Mouse (Mus musculus): ENCODE measurements around the gene Traf7. TPM values are rescaled to one million over a fixed set of nuclear protein-coding genes. Genes with fewer than 3 reads are reported as not detected.

The Traf7 gene
- polyA plus RNA-seq, 1 experiment from 2014 or later = 42.6 TPM

DNA sequence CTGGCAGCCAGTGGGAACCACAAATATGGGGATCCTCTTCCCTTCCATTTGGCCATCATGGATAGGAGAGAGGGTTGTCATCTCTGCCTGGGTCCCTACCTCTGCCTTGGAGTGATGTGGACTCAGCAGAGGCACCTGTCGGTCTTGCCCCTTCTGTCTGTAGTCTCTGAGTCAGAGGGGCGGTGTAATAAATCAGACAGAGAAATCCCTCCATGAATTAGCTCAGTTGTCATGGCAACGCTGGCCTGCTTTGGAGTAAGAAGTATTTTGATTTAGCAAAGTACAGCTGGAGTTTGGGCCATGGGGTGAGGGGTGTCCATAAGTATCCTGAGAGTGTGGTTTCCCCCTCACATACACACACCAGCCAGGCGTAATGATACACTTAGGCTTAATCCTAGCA is 37.3 kb downstream of the Traf7 start:
- TF ChIP-seq EP300 (optimal IDR thresholded peaks at IDR 0.05) = no peak
- no peak for TF ChIP-seq CTCF (IDR thresholded peaks at IDR 0.05; ENCODE audit: low read depth)
- ATAC-seq (ENCODE audit: low FRiP score, low TSS enrichment) = no peak
- H3K4me2 ChIP-seq (replicated peaks; ENCODE audit: low read depth) = no peak overlapping the region
- no peak overlapping the region for H3K9ac ChIP-seq (ENCODE audit: low read length)
- no peaks in the 10 kb centered on the region for H3K9me3 ChIP-seq (ENCODE audit: control insufficient read depth, low read length)
- 78% methylated on average over 4 of the region's 4 CpGs for WGBS
- H3K27ac ChIP-seq (replicated peaks) = no peak overlapping the region
- DNase-seq (ENCODE audit: low spot score) = no peak
- H3K36me3 ChIP-seq (ENCODE audit: control insufficient read depth, insufficient read depth, low read length) = no peaks in the 10 kb centered on the region
- no peak overlapping the region for H3K4me3 ChIP-seq (ENCODE audit: low read depth, low read length)
- H3K4me1 ChIP-seq (replicated peaks; ENCODE audit: control insufficient read depth, insufficient read depth) = no peaks in the 10 kb centered on the region; the same call in 1 of the 2 replicates
- H3K27me3 ChIP-seq (ENCODE audit: control insufficient read depth, insufficient read depth, low read length) = no peaks in the 10 kb centered on the region

GRCm38 (mm10) chr17:24489265-24490030 is 38.3 kb downstream of the Traf7 start:
- Histone ChIP-seq H3K36me3 (ENCODE audit: control insufficient read depth, insufficient read depth, low read length) (no peaks in the 10 kb centered on the region), H3K9me3 (ENCODE audit: control insufficient read depth, low read length) (no peaks in the 10 kb centered on the region), H3K4me1 (replicated peaks; ENCODE audit: control insufficient read depth, insufficient read depth) (no peaks in the 10 kb centered on the region; the same call in 1 of the 2 replicates), H3K27ac (replicated peaks) (no peak overlapping the region), H3K4me2 (replicated peaks; ENCODE audit: low read depth) (peak overlapping the region; percentile 93), H3K27me3 (ENCODE audit: control insufficient read depth, insufficient read depth, low read length) (no peaks in the 10 kb centered on the region), H3K9ac (ENCODE audit: low read length) (peak overlapping the region; percentile 67), H3K4me3 (ENCODE audit: low read depth, low read length) (peak overlapping the region; percentile 59)
- TF ChIP-seq CTCF (IDR thresholded peaks at IDR 0.05; ENCODE audit: low read depth) (no peak), EP300 (optimal IDR thresholded peaks at IDR 0.05) (no peak)
- no peak for DNase-seq (ENCODE audit: low spot score)
- ATAC-seq (ENCODE audit: low FRiP score, low TSS enrichment) = peak; percentile 3; the same call in 1 of the 2 replicates
- 29% methylated on average over 17 of the region's 19 CpGs for WGBS

DNA sequence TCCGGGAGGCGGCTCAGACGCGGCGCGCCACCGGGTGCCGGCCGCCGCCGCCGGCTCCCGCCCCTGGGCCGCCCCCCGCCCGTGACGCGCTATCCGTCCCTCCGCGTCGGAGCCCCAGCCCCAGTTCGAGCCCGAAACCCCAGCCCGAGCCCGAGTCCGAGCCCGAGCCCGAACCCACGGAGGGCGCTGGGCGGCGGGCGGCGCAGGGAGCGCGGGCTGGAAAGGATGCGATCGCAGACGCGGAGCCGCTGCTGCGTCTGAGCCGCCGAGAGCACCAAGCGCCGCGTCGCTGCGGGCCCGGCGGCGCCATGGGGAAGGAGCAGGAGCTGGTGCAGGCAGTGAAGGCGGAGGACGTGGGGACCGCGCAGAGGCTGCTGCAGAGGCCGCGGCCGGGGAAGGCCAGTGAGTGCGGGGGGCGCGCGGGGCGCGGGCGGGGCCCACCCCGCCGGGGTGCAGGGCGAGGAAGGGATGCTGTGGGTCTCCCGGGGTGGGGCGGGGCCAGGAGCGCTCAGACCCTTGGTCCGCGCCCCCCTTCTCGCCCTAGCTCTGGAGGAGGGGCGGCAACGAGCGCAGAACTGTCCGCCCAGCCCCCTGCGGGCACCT is 39.0 kb downstream of the Traf7 start:
- peak overlapping the region; percentile 67 for H3K9ac ChIP-seq (ENCODE audit: low read length)
- TF ChIP-seq EP300 (optimal IDR thresholded peaks at IDR 0.05) (no peak), CTCF (IDR thresholded peaks at IDR 0.05; ENCODE audit: low read depth) (no peak)
- peak overlapping the region; percentile 93 for H3K4me2 ChIP-seq (replicated peaks; ENCODE audit: low read depth)
- H3K9me3 ChIP-seq (ENCODE audit: control insufficient read depth, low read length) = no peaks in the 10 kb centered on the region
- no peak overlapping the region for H3K27ac ChIP-seq (replicated peaks)
- DNase-seq (ENCODE audit: low spot score) = no peak
- WGBS = under 1% methylated on average over 43 of the region's 81 CpGs
- peak overlapping the region; percentile 59 for H3K4me3 ChIP-seq (ENCODE audit: low read depth, low read length)
- no peaks in the 10 kb centered on the region for H3K27me3 ChIP-seq (ENCODE audit: control insufficient read depth, insufficient read depth, low read length)
- H3K36me3 ChIP-seq (ENCODE audit: control insufficient read depth, insufficient read depth, low read length) = no peaks in the 10 kb centered on the region
- peak; percentile 59 for ATAC-seq (ENCODE audit: low FRiP score, low TSS enrichment)
- no peaks in the 10 kb centered on the region; the same call in 1 of the 2 replicates for H3K4me1 ChIP-seq (replicated peaks; ENCODE audit: control insufficient read depth, insufficient read depth)

GRCm38 (mm10) chr17:24488186-24488661 is 39.5 kb downstream of the Traf7 start, which contains the start of gene Caskin1:
Gene Caskin1, plus strand, starts transcription at chr17:24488601.
- H3K27ac ChIP-seq (replicated peaks) = no peak within 1 kb of the TSS
- H3K9ac ChIP-seq (ENCODE audit: low read length) = peak within 1 kb of the TSS; percentile 67
- no peaks in the 10 kb centered on the region for H3K36me3 ChIP-seq (ENCODE audit: control insufficient read depth, insufficient read depth, low read length)
- H3K27me3 ChIP-seq (ENCODE audit: control insufficient read depth, insufficient read depth, low read length) = no peaks in the 10 kb centered on the region
- no peaks in the 10 kb centered on the region for H3K9me3 ChIP-seq (ENCODE audit: control insufficient read depth, low read length)
- peak within 1 kb of the TSS; percentile 59 for H3K4me3 ChIP-seq (ENCODE audit: low read depth, low read length)
- TF ChIP-seq CTCF (IDR thresholded peaks at IDR 0.05; ENCODE audit: low read depth) (no peak), EP300 (optimal IDR thresholded peaks at IDR 0.05) (no peak)
- H3K4me1 ChIP-seq (replicated peaks; ENCODE audit: control insufficient read depth, insufficient read depth) = no peaks in the 10 kb centered on the region; the same call in 1 of the 2 replicates
- WGBS = 2% methylated on average over 43 of the region's 45 CpGs
- ATAC-seq (ENCODE audit: low FRiP score, low TSS enrichment) (peak; percentile 57), DNase-seq (ENCODE audit: low spot score) (peak; percentile 45)
- H3K4me2 ChIP-seq (replicated peaks; ENCODE audit: low read depth) = peak within 1 kb of the TSS; percentile 93

DNA sequence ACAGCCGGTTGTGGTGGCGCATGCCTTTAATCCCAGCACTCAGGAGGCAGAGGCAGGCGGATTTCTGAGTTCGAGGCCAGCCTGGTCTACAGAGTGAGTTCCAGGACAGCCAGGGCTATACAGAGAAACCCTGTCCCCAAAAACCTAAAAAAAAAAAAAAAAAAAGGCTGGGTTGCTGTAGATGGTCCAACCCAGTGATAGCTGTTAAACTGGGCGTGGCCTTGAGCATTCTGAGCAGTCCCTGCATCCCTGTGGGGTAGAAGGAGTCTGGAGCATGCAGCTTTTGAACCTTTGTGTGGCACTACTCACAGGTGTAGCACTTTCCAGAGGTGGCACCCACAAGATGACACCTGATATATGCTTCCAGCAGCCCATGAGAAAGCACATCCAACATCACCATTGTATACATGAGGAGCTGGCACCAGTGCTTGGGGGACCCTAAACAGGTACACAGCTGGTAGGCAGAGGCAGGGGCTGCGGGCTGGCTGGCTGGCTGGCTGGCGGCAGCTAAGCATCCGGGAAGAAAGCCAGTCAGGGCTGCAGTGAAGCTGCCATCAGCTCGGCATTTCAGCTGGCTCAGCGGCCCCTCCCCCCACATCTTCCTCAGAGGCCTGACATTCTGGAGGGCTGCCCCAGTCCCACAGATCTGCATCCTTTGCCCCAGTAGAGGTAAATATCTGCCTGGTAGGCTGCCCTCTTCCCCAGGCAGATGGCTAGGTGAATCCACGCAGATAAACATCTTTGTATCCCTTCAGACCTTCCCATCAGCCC is 42.5 kb downstream of the Traf7 start:
- ATAC-seq (ENCODE audit: low FRiP score, low TSS enrichment) = no peak
- no peak overlapping the region for H3K4me3 ChIP-seq (ENCODE audit: low read depth, low read length)
- DNase-seq (ENCODE audit: low spot score) = no peak
- H3K27ac ChIP-seq (replicated peaks) = no peak overlapping the region
- H3K9me3 ChIP-seq (ENCODE audit: control insufficient read depth, low read length) = no peaks in the 10 kb centered on the region
- H3K9ac ChIP-seq (ENCODE audit: low read length) = no peak overlapping the region
- H3K36me3 ChIP-seq (ENCODE audit: control insufficient read depth, insufficient read depth, low read length) = no peaks in the 10 kb centered on the region
- no peaks in the 10 kb centered on the region for H3K27me3 ChIP-seq (ENCODE audit: control insufficient read depth, insufficient read depth, low read length)
- TF ChIP-seq CTCF (IDR thresholded peaks at IDR 0.05; ENCODE audit: low read depth) = no peak
- TF ChIP-seq EP300 (optimal IDR thresholded peaks at IDR 0.05) = no peak
- H3K4me1 ChIP-seq (replicated peaks; ENCODE audit: control insufficient read depth, insufficient read depth) = no peaks in the 10 kb centered on the region; the same call in 1 of the 2 replicates
- H3K4me2 ChIP-seq (replicated peaks; ENCODE audit: low read depth) = no peak overlapping the region
- 46% methylated on average over 10 of the region's 11 CpGs for WGBS

Data from stomach, postnatal 0 days (tissue).